Mouse (Mus musculus) heart, adult 18-20 months (tissue): ENCODE measurements at regions not wholly inside any gene's neighbourhood (a gene's known extent, or its start where the extent isn't known, plus 50 kb on each side); places are given as distances from the start of the nearest gene placed in this dataset.

ENCODE experiments used
- DNase-seq, 2 experiments: peaks; one replicate each; pipeline ENCODE4 v3.0.0; 2021 to 2022; ENCODE audit warnings: mixed read lengths in 1 of 2

DNA sequence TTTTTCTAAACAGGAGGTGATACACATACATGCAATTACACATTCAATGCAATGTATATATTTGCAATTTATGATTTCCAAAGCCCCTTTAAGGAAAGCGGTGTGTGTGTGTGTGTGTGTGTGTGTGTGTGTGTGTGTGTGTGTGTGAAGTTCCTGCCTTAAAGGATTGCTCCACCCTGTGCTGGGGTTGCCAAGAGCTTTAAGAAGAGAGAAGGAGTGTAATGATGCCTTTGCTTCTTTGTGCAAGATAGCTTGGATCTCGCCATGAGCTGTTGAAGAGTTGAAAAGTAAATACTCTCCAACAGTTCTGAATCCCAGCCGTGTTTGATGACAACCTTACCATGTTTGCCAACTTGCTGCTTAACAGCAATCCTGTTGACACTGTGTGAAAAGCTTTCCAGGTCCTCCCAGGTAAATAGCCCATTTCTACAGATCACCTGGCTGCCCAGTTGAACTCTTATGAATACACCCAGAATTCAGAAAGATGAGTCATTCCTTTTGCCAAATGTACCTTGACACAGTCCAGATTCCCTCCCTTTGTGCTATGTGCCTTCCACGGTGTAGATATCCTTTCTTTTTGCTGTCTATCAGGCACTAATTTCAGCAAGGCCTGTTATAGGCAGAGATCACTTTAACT, 216.3 kb downstream of the Ikzf2 start:
- no peak for DNase-seq

DNA sequence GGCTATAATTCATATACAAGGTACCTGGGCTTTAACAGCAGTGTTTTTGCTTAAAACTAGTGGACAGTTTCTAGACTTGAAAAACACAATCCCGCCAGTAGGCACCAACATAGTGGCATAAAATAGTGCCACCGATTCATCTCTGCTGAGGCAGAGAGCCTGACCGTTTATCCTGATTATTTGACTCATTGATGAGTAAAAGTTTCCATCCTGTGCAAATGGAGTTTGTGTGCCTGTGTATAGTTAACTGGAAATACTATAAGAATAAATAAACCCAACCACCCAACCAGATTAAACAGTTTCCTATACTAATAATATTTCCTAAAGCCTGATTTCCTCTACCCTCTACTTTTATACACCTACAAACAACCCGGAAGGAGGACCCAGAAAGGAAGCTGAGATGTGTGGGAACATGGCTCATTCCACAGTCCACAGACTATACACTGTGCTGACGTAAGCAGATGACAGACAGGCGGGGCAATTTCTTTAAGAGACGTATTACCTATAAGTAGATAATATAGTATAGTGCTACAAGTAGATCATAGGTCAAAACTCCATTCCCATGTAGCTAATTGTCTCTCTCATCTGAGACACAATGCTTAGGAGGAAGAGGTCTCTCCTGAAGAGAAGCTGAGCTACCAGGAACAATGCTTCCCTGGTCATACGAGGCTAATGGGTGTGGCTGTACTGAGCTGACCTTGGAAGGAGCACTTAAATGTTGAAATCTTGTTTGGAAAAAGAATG, 217.7 kb downstream of the Ikzf2 start:
- no peak for DNase-seq

- DNase-seq = peak; percentile 7 to 20
Measured at GRCm38 (mm10) chr1:69466534-69467275, 220.3 kb downstream of the Ikzf2 start.

DNA sequence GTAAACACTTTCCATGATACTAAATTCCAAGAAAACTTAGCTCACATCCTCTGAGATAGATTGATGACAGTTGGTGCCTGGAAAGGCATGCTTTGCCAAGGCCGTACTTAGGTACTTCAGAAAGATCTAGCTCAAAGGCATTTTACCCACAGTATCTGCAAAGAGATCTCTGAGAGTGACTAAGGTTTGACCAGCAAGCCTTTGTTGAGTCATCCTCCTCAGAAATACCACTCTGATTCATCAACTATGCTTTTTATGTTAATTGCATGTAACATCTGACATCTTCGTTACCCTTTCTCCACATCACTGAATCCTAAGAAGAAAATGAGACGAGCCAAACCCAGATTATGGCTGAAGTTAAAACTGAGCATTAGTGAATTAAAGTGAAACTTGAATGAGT, 225.9 kb downstream of the Ikzf2 start:
- no peak for DNase-seq

GRCm38 (mm10) chr1:69459899-69460298, 227.1 kb downstream of the Ikzf2 start:
- no peak for DNase-seq

- DNase-seq = no peak
Measured at GRCm38 (mm10) chr1:69457471-69457870, 229.6 kb downstream of the Ikzf2 start.

GRCm38 (mm10) chr1:69453991-69454390, 233.1 kb downstream of the Ikzf2 start:
- no peak for DNase-seq

DNA sequence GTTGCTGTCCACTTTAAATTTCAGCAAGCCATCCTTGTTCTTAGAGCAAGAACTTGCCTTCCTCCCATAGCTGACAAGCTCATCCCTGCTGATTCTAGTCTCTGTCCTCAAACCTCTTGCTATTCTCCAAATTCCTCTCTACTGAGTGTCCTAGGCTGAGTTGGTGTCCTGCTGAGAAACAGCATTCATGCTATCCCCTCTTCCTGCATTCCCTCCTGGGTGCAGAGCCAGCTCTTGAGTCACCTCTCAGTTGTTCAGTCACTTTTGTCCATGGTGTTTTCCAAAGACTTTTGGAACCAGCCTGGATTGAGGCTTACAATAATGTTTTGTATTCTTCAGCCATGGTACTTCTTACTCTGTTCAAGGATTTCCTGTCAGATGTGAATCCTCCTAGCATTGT, 234.1 kb downstream of the Ikzf2 start:
- DNase-seq = no peak

- DNase-seq = no peak
Measured at GRCm38 (mm10) chr1:69450455-69450854, 236.6 kb downstream of the Ikzf2 start.

GRCm38 (mm10) chr1:69447276-69447675, 239.8 kb downstream of the Ikzf2 start:
- no peak for DNase-seq

GRCm38 (mm10) chr1:69444722-69445121, 242.3 kb downstream of the Ikzf2 start:
- DNase-seq = no peak

- DNase-seq = no peak
Measured at GRCm38 (mm10) chr1:69443466-69443865, 243.6 kb downstream of the Ikzf2 start.

DNA sequence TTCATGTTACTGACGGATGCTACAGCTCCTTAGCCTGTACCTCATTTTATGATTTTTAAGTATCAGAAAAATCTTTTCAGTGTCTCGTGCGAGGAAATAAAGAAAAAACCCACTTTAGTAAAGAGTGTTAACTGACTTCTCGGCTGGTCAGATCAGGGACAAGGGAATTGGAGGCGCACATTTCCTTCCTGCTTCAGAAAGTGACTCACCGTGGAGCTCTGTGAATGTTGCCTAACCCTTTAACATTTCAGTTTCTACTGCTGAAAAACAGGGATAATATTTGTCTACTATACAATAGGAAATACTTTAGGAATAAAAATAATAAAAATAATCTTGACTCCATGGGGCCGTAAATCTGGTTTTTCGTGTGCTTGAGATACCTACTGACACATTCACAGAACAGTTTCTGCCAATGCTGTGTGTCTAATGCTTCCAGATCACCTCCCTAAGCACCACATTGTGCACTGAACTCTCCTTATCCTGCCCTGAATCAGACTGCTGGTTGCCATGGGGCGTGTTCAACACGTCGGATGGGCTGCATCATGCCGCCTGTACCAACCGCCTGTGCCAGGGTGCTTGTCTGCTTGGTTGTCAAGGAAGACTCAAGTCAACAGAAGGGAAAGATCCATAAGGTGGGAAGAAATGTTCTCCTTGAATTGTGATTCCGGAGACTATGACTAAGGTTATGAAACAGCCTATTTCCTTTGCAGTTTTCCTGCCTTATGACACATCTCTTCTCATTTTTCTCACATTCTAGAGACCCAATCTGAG, 246.3 kb downstream of the Ikzf2 start:
- no peak for DNase-seq

- DNase-seq = no peak
Measured at GRCm38 (mm10) chr1:69437042-69437441, 250.0 kb downstream of the Ikzf2 start.

GRCm38 (mm10) chr1:69433655-69434357, 253.2 kb downstream of the Ikzf2 start:
- peak in 1 of 2 experiments; percentile 11 for DNase-seq

DNA sequence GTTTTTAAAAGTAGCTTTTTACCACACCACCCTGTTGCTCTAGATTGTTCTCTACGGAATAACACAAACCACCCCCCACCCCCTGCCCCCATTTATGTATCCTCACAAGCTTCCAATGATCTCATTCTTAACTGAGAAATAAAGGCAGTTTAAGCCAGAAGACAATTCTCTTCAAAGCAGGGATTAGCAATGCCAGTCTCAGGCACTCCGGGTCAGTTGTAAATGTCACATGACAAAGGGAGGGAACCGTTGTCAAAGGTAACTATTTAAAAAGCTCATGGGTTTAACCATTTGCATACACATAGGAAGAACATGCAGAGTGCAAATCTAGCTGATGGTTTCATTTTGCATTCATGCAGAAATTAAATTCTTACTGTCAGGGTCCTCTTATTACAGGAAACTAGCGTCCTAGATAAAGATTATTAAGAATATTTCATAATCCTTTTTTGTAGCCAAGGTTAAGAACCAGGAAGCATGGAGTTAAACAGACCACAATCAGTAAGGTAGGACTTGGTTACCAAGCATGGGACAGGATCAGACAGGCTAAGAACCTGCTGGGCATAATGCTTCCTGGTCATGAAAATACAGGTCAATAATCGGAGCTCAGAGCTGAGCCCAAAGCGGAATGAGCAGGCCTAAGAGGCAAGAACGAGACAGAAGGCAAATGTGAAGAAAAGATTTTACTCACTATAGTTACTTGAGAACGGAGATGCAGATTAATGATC, 256.2 kb downstream of the Ikzf2 start:
- DNase-seq = no peak

DNA sequence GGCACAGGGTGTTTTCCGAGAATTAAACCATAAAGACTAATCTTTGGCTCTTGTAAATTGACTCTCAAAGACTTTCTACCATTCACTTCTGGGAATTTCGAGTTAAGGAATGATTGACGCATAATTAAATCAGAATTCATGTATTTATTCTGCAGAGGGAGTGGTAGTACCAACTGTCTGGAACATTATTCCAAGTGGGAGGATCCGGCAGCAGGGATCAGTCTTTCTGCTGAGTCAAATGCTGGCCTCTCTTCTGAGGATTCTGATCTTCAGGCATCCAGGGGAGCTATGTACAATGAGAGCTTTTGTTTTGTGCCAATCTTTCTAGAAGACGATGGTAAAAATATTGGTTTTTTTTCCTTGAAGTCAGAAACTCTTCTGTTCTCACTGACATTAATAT, 257.4 kb downstream of the Ikzf2 start:
- no peak for DNase-seq

DNA sequence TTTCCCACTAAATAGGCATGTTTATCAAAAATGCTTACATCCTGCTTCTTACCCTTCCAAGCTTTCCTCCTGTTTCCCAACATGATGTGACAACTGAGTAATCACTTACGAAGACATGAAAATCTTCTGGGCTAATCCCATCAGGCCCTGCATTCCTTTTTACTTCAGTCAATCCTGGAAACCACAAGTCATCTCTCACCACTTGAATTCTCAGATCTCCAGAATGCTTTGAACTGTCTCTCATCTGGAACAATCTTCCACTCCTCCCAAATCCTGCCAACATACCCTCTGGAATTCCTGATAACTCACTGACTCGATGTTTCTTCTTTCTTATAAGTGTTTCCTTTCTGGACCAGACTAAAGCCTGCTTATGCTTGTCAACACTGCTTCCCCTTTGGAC, 289.4 kb downstream of the Ikzf2 start:
- no peak for DNase-seq

GRCm38 (mm10) chr1:69382374-69382773, 274.5 kb upstream of the Erbb4 start:
- no peak for DNase-seq

GRCm38 (mm10) chr1:69379741-69380140, 271.9 kb upstream of the Erbb4 start:
- no peak for DNase-seq
